Mouse (Mus musculus): ENCODE measurements around the gene Eif3k. TPM values are rescaled to one million over a fixed set of nuclear protein-coding genes. Genes with fewer than 3 reads are reported as not detected.

Gene Eif3k
- total and polyA plus RNA-seq, 2 experiments from 2014 or later = 292 to 482 TPM

GRCm38 (mm10) chr7:28941542-28941941 lies 40.1 kb downstream of the Eif3k start:
- Histone ChIP-seq H3K36me3 (ENCODE audit: insufficient read depth, low read length) (no peaks in the 10 kb centered on the region), H3K27ac (ENCODE audit: low read depth, low read length) (no peak overlapping the region), H3K9ac (replicated peaks; ENCODE audit: low read length, poor library complexity, severe bottlenecking) (no peak overlapping the region), H3K27me3 (ENCODE audit: insufficient read depth, low read length) (no peaks in the 10 kb centered on the region), H3K4me3 (ENCODE audit: low read depth, low read length) (no peak overlapping the region), H3K4me1 (ENCODE audit: insufficient read depth, low read length) (no peaks in the 10 kb centered on the region; the same call in 1 of the 2 replicates), H3K9me3 (ENCODE audit: low read length) (no peaks in the 10 kb centered on the region), H3K4me2 (ENCODE audit: low read depth, low read length, poor library complexity, severe bottlenecking) (no peak overlapping the region)
- ATAC-seq (ENCODE audit: low FRiP score) (no peak), DNase-seq (ENCODE audit: low spot score) (no peak)
- no peak for TF ChIP-seq CTCF (IDR thresholded peaks at IDR 0.05)
- WGBS = 68% methylated on average over 4 of the region's 4 CpGs

DNA sequence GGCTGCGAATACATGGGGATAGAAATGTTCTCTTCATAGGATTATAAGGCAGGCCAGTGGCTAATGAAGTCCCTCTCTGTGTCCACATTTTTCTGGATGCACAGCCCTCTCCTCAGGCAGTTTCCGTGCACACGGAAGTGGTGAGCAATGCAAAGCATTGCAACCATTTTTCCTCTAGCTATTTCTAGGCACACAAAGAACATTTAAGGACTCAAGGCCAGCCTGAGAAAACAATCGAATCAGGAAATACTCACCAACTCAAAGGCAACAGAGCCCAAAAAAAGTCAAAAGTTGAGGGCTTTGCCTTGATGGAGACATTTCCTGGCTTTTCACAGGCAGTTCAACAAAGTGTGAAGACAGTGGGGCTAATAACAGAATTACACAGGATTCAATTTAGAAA lies 40.5 kb downstream of the Eif3k start:
- H3K9ac ChIP-seq (replicated peaks; ENCODE audit: low read length, poor library complexity, severe bottlenecking) = no peak overlapping the region
- no peak for TF ChIP-seq CTCF (IDR thresholded peaks at IDR 0.05)
- H3K4me3 ChIP-seq (ENCODE audit: low read depth, low read length) = no peak overlapping the region
- WGBS = 76% methylated on average over 4 of the region's 4 CpGs
- H3K27me3 ChIP-seq (ENCODE audit: insufficient read depth, low read length) = no peaks in the 10 kb centered on the region
- no peaks in the 10 kb centered on the region for H3K36me3 ChIP-seq (ENCODE audit: insufficient read depth, low read length)
- ATAC-seq (ENCODE audit: low FRiP score) (no peak), DNase-seq (ENCODE audit: low spot score) (no peak)
- H3K4me2 ChIP-seq (ENCODE audit: low read depth, low read length, poor library complexity, severe bottlenecking) = no peak overlapping the region
- H3K4me1 ChIP-seq (ENCODE audit: insufficient read depth, low read length) = no peaks in the 10 kb centered on the region; the same call in 1 of the 2 replicates
- no peak overlapping the region for H3K27ac ChIP-seq (ENCODE audit: low read depth, low read length)
- no peaks in the 10 kb centered on the region for H3K9me3 ChIP-seq (ENCODE audit: low read length)

GRCm38 (mm10) chr7:28939418-28940183 lies 42.1 kb downstream of the Eif3k start:
- no peak overlapping the region for H3K9ac ChIP-seq (replicated peaks; ENCODE audit: low read length, poor library complexity, severe bottlenecking)

DNA sequence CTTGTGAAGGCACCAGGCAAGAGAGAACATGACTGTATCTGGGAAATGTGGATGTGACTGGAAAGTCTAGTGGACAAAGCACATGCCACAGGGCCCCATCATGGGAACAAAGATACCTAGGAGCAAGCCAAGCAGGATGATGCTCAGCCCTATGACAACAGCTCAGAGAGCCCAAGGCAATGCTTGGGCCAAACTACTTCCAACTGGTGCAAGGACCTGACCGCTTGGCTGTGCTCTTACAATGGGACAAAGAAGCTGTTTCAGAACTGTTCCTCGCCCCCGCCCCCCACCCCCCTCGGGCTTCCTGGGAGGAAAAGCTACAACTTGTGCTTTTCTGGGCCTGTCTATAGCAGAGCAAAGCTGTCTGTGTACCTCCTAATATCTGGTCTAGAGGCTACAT lies 43.0 kb downstream of the Eif3k start:
- Histone ChIP-seq H3K9me3 (ENCODE audit: low read length) (no peaks in the 10 kb centered on the region), H3K9ac (replicated peaks; ENCODE audit: low read length, poor library complexity, severe bottlenecking) (no peak overlapping the region), H3K27ac (ENCODE audit: low read depth, low read length) (no peak overlapping the region), H3K27me3 (ENCODE audit: insufficient read depth, low read length) (no peaks in the 10 kb centered on the region), H3K4me3 (ENCODE audit: low read depth, low read length) (no peak overlapping the region), H3K36me3 (ENCODE audit: insufficient read depth, low read length) (no peaks in the 10 kb centered on the region), H3K4me1 (ENCODE audit: insufficient read depth, low read length) (no peaks in the 10 kb centered on the region; the same call in 1 of the 2 replicates), H3K4me2 (ENCODE audit: low read depth, low read length, poor library complexity, severe bottlenecking) (no peak overlapping the region)
- 67% methylated on average over 4 of the region's 4 CpGs for WGBS
- TF ChIP-seq CTCF (IDR thresholded peaks at IDR 0.05) = 0 out of 2 replicates have a peak, but pooled peaks have one; percentile 11
- DNase-seq (ENCODE audit: low spot score) (peak; percentile 47), ATAC-seq (ENCODE audit: low FRiP score) (peak; percentile 71)

More at GRCm38 (mm10) chr7:28939418-28940183, 42.1 kb downstream of the Eif3k start:
- Histone ChIP-seq H3K27ac (ENCODE audit: low read depth, low read length) (no peak overlapping the region), H3K36me3 (ENCODE audit: insufficient read depth, low read length) (no peaks in the 10 kb centered on the region), H3K27me3 (ENCODE audit: insufficient read depth, low read length) (no peaks in the 10 kb centered on the region), H3K4me2 (ENCODE audit: low read depth, low read length, poor library complexity, severe bottlenecking) (no peak overlapping the region), H3K4me3 (ENCODE audit: low read depth, low read length) (no peak overlapping the region), H3K9me3 (ENCODE audit: low read length) (no peaks in the 10 kb centered on the region), H3K4me1 (ENCODE audit: insufficient read depth, low read length) (no peaks in the 10 kb centered on the region; the same call in 1 of the 2 replicates)
- WGBS = 91% methylated on average over 7 of the region's 7 CpGs
- no peak for ATAC-seq (ENCODE audit: low FRiP score)
- no peak for TF ChIP-seq CTCF (IDR thresholded peaks at IDR 0.05)
- no peak for DNase-seq (ENCODE audit: low spot score)

DNA sequence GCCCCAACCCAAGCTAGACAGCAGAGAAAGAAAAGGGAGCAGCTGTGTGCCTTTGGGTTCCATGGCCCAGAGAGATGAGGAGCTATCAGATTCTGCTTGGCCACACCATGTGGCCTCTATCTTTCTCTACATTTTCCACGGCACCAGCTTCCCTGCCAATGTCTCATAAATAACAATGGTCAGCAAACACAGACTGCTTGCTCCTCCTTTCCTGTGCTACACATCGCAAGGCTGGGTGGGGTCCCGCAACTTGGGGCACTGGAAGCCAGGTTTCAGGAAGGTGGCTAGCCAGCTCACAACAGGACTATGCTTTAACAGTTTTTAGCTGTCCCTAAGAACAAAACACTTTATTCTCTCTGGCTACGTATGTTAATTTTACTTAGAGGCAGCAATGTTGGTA lies 44.9 kb downstream of the Eif3k start:
- no peaks in the 10 kb centered on the region for H3K27me3 ChIP-seq (ENCODE audit: insufficient read depth, low read length)
- no peak overlapping the region for H3K9ac ChIP-seq (replicated peaks; ENCODE audit: low read length, poor library complexity, severe bottlenecking)
- H3K4me2 ChIP-seq (ENCODE audit: low read depth, low read length, poor library complexity, severe bottlenecking) = no peak overlapping the region
- ATAC-seq (ENCODE audit: low FRiP score) (no peak), DNase-seq (ENCODE audit: low spot score) (no peak)
- TF ChIP-seq CTCF (IDR thresholded peaks at IDR 0.05) = no peak
- 57% methylated on average over 4 of the region's 4 CpGs for WGBS
- H3K4me1 ChIP-seq (ENCODE audit: insufficient read depth, low read length) = no peaks in the 10 kb centered on the region; the same call in 1 of the 2 replicates
- no peaks in the 10 kb centered on the region for H3K36me3 ChIP-seq (ENCODE audit: insufficient read depth, low read length)
- H3K27ac ChIP-seq (ENCODE audit: low read depth, low read length) = no peak overlapping the region
- no peak overlapping the region for H3K4me3 ChIP-seq (ENCODE audit: low read depth, low read length)
- H3K9me3 ChIP-seq (ENCODE audit: low read length) = no peaks in the 10 kb centered on the region

- ATAC-seq (ENCODE audit: low FRiP score) = no peak
- H3K36me3 ChIP-seq (ENCODE audit: insufficient read depth, low read length) = no peaks in the 10 kb centered on the region
- 93% methylated on average over 2 of the region's 2 CpGs for WGBS
- TF ChIP-seq CTCF (IDR thresholded peaks at IDR 0.05) = no peak
- H3K27ac ChIP-seq (ENCODE audit: low read depth, low read length) = no peak overlapping the region
- no peak overlapping the region for H3K9ac ChIP-seq (replicated peaks; ENCODE audit: low read length, poor library complexity, severe bottlenecking)
- H3K4me3 ChIP-seq (ENCODE audit: low read depth, low read length) = no peak overlapping the region
- H3K9me3 ChIP-seq (ENCODE audit: low read length) = no peaks in the 10 kb centered on the region
- H3K27me3 ChIP-seq (ENCODE audit: insufficient read depth, low read length) = no peaks in the 10 kb centered on the region
- no peak for DNase-seq (ENCODE audit: low spot score)
- no peak overlapping the region for H3K4me2 ChIP-seq (ENCODE audit: low read depth, low read length, poor library complexity, severe bottlenecking)
- no peaks in the 10 kb centered on the region for H3K4me1 ChIP-seq (ENCODE audit: insufficient read depth, low read length)
Observed at GRCm38 (mm10) chr7:28933825-28934224, 47.8 kb downstream of the Eif3k start.

Data from midbrain, postnatal 0 days (tissue).